Mouse (Mus musculus) gastrocnemius, postnatal 14 days (tissue): ENCODE data around the gene Idh1. TPM values are rescaled to one million over a fixed set of nuclear protein-coding genes. Genes with fewer than 3 reads are reported as not detected.

ENCODE experiments used
- DNase-seq: peaks from one replicate; pipeline ENCODE4 v3.0.0; 2021; ENCODE audit warnings: mixed read lengths
- intact Hi-C: fragments of 180-260 bp; cut with DNase I; formaldehyde crosslinking; loops from one replicate; pipeline ENCODE4 v1.15.1; 2025; ENCODE audit warnings: low total_unique reads
- total RNA-seq, 2 experiments: library from RNA; stranded (reverse); gene quantifications; 2 replicates each; pipeline ENCODE4 v1.2.3; 2021

Idh1 gene
- total RNA-seq, 2 experiments from 2014 or later: 39.9 to 51.1 TPM

DNA sequence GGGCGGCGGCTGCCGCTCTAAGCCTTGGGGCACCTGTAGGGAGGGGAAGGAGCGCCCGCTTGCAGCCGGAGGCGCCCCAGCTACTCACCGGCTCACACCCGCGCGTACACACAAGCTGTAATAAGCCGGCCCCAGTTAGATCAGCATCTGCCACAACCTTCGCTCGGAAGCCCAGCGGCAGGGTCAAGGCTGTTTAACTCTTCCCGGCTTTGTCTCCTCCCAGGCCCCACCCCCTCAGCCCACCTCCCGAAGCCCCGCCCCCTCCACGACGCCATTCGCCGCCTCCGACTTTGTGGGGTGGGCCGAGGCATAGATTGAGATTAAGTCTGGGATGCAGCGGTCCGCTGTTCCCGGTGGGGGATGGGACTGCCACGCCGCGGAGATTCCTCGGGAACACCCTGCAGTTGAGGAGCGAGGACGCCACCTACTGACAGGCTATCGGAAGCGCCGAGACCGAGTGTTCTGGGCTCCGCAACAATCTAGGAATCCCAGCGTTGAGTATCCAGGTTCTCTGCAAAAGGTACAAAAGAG lies 7.3 kb downstream of the Idh1 start:
- intact Hi-C loops: no loop called here
- DNase-seq: peak; percentile 99

DNA sequence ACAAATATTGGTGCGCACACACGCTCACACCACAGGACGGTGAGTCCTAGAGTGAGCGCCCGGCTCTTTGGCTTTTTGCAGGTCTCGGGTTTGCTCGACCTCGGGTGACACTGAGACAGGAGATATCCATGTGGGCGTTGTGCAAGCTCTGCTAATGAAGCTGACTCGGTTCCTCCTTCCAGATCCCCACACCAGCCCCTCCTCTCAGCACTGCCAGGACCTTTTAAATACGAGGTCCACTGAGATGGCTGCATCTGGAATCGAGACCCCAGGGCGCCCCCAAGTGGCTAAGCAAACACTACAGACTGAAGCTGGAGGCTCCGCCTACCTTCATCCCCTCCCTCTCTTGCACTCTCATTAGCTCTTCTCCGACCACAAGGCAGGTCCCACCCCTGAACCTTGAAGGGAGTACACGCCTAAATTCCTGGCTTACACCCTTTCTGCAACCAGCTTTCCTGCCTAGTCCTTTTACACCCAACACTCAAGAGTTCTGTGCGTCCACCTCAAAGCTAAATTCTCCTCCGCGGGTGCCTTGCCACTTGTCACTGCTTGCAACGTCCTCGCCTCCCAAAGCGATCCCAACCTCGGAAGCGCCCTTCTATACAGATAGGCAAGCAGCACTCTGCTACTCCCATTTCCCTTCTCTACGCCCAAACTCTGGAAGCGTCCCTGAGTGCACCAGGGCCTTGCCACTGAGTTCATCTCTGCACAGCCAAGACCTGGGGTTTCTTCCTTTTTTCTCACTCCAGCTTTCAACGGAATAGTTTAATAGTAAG lies 8.0 kb downstream of the Idh1 start:
- intact Hi-C loops: no loop called here
- peak; percentile 94 for DNase-seq

DNA sequence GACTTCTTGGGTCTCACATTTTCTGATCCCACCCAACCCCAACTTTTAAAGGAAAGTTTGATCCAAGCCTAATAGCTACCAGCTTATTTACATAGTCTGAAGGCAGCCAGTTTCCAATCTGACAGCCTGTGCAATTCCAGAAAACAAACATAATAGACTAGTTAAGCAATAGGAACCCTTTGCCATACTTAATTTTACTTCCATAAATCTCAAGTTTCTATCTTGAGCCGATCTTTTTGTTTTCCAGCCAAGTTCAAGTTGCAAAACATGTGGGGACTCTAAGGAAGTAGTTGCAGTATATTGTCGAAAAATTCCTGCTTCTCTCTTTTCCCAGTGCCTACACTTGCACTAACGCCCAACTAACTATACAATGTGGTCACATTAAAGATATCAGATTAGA lies 8.8 kb downstream of the Idh1 start:
- intact Hi-C loops: no loop called here
- no peak for DNase-seq

DNA sequence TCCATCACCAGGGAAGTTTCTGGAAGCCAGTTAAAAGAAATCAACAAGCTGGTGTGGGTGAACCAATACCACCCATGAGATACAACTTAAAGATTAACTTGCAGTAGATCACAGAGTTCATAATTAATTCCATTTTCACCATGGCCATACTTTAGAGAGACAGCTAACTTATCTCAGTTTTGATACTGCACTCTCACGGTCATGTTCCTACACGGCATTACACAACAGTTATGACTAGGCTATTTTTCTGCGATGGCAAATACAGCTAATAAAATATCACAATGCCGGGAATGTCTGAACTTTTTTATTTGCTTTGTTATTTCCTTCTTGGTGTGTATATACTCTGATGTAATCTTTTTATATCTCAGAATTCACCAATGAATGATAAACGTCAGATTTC lies 9.4 kb downstream of the Idh1 start:
- intact Hi-C loops: no loop called here

DNA sequence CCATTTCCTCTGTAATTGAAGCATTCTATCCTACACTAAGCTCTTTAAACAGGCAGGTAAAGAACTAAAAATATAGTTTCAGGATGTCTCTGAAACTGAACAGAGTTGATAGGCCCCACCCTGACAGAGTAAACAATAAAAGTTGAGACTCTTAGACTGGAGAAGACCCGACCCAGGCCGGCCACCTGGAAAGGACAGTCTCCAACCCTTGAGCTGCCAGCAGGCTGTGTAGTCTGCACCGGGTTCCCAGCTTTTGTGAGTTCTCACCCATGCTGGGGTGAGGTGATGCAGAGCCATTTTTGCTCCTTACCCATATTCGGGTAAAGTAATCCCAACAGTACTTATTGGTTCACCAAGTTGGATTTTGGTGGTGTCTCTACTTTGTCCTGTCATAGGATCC lies 10.1 kb downstream of the Idh1 start:
- intact Hi-C loops: no loop called here

More for the DNA sequence above, 9.4 kb downstream of the Idh1 start:
- no peak for DNase-seq

DNA sequence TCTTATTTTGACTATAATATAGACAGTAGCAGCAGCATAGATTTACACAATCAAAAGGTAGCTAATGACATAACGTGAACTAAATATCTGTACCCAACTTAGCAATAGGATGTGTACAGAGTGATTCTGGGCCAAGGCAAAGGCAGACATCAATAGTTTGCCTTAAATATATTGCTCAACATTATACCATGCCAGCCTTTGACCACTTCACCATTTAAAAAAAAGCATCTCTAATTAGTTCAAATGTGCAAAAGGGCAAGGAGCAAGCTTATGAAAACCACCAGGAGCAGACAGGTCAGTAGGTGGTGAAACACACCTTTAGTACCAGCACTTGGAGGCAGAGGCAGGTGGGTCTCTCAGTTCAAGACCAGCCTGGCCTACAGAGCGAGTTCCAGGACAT lies 12.6 kb downstream of the Idh1 start:
- intact Hi-C loops: no loop called here
- no peak for DNase-seq

More for the DNA sequence above, 10.1 kb downstream of the Idh1 start:
- no peak for DNase-seq

DNA sequence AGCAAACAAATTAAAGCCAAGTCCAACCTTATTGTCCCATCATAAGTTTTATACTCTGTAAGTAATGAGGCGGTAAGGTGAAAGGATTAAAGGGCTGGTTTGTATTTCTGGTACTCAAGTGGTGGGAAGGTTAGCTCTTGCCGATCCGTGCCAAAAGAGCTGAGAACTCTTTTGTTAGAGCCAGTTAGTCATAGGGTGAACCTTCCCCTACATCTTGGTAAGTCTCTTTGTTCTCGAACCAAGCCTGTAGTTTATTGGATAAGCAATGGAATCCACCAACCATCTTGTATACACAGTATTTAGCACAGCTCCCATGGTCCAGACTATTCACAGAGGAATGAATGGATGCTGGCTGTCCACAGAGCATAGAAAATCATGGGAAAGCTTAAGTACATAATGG lies 14.7 kb downstream of the Idh1 start:
- intact Hi-C loops: no loop called here
- DNase-seq: no peak

DNA sequence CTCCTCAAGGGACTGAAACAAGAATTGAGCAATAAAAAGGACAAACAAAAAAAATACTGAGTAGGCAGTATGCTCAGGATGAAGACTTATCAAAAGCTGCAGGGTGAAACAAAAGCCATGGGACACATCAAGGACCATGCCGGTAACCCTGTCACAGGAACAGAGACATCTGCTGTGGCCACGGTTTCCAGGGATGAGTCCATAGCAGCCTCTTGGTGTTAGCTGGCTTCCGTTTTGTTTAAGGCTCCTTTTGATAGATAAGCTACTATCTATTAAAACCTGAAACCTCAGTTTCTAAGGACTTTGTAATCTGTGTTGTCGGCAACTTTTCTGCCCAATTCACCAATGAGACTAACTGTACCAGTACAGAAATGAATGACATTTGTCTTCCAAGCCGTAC lies 16.4 kb downstream of the Idh1 start:
- no peak for DNase-seq
- intact Hi-C loops: loop anchor here (10.0 kb wide), 1 partner anchor 55 kb away; the partner anchor contains the start of gene Gm28845

DNA sequence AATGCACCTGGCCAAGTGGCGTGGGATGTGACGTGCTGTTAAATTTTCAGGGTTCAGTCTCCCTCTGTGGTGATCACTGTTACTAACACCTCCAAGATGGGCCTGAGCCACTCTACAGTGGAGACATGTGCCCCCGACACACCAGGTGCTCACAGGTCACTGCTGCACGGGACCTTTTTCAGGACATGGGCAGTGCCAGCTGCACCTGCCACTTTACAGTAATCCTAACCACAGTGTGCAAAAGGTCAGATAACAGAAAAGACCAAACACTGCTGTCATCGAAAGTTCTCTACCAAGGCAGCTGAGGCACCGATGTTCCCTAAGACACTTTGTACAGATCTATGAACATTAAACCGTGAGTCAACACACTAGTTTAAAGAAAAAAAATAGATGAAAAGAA lies 16.8 kb downstream of the Idh1 start:
- no peak for DNase-seq
- intact Hi-C loops: loop anchor here (10.0 kb wide), 1 partner anchor 55 kb away; the partner anchor contains the start of gene Gm28845

DNA sequence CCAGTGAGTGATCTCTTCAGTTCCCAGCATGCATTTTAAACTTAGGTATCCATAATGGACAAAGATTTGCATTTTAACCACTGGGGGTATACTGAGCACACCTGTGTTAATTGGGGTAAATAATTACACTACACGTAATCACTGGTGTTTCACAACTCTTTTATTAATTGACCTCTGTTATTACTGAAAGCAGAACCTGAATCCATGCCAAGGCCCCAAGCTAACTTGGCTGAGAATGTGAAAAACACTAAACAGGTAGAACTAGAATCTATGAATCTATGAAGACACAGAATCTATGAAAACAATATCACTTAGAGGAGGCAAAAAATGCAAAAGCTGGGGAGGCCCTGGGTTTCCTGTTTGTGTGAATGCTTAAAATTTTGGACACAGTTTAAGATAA lies 18.8 kb downstream of the Idh1 start:
- DNase-seq: no peak
- intact Hi-C loops: loop anchor here (10.0 kb wide), 1 partner anchor 53 kb away; the partner anchor contains the start of gene Gm28845

DNA sequence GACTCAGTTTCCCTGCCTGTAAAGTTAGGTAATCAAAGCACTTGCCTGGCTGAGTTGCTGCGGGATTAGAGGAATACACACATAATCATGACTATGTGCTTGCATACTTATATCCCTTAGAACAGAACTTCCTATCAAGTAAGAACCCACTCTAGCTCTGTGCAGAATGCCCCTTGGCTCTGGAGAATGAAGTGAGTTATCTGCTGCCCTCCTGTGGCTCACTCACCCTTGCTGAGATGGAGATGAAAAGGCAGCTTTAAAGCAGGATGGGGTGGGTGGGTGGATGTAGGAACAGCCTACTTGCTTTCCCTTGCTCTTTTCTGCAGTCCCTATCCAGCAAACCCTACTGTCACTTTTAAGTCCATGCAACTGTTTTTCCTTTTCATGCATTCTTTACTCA lies 24.1 kb downstream of the Idh1 start:
- intact Hi-C loops: loop anchor here (10.0 kb wide), 1 partner anchor 47 kb away; the partner anchor contains the start of gene Gm28845
- no peak for DNase-seq

DNA sequence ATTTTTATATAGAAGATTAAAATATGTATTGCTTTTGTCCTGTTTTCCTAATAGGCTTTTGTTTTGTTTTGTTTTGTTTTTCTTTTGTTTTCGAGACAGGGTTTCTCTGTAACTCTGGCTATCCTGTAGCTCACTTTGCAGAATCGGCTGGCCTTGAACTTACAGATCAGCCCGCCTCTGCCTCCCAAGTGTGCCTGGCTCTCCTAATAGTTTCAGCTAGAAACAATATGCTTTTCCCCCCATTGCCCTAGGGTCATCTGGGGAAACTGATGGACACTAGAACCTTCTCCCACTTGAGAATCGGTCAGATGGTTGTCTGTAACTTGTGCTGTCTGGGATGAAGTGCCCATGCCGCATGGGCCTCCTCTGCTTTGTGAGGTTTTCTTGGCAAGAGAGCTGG lies 30.2 kb downstream of the Idh1 start:
- intact Hi-C loops: no loop called here
- no peak for DNase-seq

DNA sequence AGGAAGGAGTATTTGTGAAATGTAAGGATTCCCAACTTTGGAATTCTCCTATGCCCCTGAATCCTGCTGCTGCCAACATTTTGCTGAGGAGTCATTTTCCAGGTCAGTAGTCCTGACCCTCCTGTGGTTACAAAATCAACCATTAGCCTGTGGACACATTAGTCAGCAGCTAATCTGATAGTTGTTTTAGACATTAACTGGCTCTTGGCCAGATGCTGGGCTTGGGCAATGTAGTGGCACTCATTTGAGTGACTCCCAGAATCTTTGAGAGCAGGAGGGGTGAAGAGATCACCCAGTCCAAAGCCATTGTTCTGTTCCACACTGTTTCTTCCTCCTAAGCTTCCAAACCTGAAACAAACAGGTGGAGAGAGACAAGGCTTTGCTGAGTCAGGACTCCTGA lies 31.5 kb downstream of the Idh1 start:
- intact Hi-C loops: no loop called here
- no peak for DNase-seq

DNA sequence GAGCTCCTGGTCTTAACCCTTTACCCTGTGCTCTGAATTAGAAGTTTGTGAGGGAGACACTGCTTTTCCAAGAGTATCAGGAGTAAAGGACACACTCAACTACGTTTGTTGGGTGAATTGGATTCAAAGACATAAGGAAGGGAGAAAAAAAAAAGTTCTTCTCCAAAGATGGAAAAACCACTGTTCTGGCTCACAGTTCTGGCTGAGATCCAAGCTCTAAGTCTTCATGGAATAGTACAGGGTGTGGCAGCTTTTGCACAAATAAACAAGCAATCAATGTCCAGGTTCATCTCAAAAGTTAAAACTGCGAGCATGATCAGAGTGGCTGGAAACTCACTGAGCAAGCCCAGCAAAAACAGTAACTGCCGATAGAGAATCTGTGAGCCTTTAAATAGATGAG lies 38.3 kb downstream of the Idh1 start:
- DNase-seq: no peak
- intact Hi-C loops: no loop called here

DNA sequence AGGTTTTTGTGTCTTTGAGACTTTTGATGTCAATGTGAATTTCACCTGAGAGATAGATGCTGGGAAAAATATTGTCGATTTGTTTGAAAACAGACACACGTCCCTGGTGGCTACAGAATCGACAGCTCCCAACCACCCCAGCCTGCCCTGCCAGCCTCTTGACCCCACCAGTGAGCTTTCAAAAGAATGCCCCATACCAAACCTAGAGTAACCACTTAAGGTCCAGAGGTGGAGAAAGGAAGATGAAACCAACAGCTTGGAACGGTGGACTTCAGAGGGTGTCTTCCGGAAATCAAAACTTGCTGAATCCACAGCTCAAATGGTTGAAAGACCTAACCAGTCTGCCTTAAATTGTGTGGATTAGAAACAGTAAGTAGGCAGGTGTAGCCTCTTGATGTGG lies 39.0 kb downstream of the Idh1 start:
- DNase-seq: no peak
- intact Hi-C loops: no loop called here

DNA sequence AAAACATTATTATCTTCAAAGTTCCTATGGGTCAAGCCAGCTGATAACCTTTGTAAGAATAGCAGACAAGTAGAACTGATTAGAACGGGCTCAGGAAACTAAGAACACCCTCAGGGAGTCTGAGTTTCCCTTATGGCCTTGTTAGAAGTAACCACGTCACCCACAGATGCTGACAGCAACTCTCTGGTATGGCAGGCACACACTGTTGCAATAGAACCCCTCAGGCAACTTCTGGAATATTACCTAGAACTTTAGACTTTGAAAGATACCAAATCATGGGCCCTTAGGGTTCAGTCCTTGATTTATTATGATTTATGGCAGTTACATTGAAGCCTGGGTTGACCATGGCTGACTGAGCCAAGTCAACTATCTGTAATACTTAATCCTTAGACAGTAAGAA lies 39.7 kb downstream of the Idh1 start:
- intact Hi-C loops: no loop called here
- no peak for DNase-seq

DNA sequence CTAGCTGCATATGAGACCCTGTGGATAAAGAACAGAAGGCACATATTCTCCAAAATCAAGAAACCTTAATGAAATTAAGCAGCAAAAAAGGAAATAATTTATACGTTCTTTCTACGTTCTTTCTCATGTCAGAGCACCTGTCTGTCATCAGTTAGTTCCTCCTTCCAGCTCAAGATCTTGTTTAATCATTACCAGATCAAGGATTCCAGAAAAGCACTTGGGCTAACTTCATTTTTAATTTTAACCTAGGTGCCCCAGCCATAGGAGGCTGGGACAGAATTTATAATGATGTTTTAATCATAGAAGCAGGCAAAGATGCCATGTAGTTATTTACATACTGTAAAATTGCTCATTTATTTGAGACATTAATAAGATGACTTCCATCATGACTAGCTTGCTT lies 41.5 kb downstream of the Idh1 start:
- intact Hi-C loops: no loop called here
- no peak for DNase-seq

DNA sequence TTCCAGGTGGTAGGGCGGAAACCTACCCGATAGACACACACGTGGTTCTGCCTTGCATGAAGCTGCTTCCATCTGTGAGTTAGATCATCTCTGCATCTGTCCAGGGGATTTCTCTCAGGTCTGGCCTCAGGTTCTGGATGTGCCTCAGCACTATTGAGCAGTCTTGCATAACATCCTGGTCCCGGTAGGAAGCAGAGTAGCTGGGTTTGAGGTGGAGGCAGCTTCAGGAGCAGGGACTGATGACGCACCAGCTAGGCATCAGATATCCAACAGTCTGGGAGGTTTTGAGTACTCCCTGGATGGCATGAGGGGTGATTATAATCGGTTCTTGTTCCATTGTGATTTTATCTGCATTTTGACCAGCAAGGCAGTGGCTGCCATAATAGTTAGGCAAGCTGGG lies 48.7 kb downstream of the Idh1 start:
- no peak for DNase-seq
- intact Hi-C loops: no loop called here

DNA sequence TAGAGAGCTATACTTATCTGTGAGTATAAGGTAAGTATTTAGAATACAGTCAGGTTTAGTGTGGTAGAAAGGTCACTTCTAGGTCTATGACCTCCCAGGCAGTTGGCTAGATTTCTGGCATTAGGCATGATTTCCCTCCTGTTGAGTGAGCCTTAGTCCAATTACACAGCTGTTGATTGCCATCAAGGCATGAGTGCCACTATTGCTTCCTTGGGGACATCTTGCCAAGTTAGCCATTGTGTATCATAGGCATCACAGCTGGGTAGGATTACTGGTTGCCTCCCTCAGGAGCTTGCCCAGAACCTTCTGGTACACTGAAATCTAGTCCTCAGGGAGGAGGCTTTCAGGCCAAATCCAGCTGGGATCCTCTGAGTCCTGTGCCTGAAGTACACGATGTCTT lies 53.5 kb downstream of the Idh1 start:
- intact Hi-C loops: no loop called here
- DNase-seq: no peak

DNA sequence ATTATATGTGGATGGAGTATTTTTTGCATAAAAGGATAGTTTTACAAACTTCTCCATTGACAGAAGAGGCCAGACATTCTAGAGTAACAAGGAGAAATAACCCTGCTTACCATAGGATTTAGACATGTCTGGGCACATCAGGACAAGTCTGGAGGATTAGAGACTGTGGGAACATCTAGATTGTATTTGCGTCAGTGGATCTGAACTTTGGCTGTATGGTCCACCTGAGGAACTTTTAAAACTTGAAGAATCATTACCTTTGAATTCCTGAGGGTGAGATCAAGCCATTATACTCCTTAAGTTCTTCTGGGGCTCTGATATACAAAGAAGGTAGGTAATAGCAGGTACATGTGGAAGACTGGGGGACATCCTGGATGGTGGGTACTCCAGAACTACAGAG lies 54.6 kb downstream of the Idh1 start:
- intact Hi-C loops: no loop called here
- DNase-seq: no peak

DNA sequence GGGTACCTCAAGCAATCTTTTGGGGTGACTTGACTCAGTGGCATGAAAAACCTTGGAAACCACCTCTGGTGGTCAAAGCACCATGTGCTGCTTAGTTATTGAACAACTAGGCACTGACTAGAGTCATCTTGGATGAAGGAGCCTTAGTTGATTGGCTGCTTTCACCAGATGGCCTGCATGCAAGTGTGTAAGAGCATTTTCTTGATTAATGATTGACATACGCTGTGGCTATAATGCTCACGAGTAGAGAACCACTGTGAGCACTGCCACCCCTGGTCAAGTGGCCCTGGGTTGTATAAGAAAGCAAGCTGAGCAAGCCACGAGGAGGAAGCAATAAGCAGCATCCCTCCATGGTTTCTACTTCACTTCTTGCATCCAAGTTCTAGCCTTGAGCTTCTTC lies 56.1 kb downstream of the Idh1 start:
- intact Hi-C loops: no loop called here
- no peak for DNase-seq
